Mouse (Mus musculus) kidney, adult 11 months (tissue): ENCODE results near the gene Cldn13.

Experiments used
- DNase-seq: peaks from one replicate; pipeline ENCODE4 v3.0.0; 2022

Cldn13 gene

GRCm38 (mm10) chr5:134888505-134888904 lies 26.8 kb downstream of the Cldn13 start:
- no peak for DNase-seq

- peak; percentile 77 for DNase-seq
These were observed 27.6 kb downstream of the Cldn13 start for GRCm38 (mm10) chr5:134887447-134888335.

DNA sequence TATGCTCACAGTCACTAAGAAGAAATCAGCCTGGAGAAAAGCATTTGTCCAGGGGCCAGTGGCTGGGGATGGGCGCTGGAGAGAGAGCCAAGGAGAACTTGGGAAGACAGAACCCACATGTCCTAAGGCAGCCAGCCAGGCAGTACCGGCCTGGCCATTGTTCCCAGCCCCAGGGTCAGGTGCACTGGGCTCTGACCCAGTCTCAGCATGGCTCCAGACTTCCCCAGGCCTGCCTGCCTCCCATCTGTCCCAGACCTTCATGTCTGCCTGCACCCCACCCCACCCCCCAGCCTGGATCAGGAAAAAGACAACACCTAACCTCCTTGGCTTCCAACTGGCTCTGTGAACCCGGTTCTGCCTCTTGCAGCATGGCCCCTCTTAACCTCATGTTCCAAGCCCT lies 32.2 kb downstream of the Cldn13 start:
- no peak for DNase-seq

DNA sequence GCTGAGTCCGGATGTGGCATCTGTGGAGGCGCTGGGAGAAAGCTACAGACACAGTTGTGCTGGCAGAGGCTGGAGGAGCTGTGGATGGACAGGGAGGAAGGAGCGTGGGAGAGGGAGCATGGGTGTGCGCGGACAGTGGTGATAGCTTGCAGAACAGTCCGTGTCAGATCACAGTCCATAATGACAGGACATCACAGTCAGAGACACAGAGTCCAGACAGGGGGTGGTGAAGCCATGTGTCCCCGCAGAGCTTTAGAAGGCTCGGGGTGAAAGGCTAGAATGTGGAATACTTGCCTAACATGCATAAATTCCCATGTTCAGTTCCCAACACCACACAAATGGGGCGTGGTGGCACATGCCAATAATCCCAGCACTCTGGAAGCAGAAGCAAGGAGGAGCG lies 38.5 kb downstream of the Cldn13 start:
- no peak for DNase-seq

GRCm38 (mm10) chr5:134875245-134875644 lies 40.1 kb downstream of the Cldn13 start:
- DNase-seq, result no peak

- no peak for DNase-seq
These were observed 41.1 kb downstream of the Cldn13 start for GRCm38 (mm10) chr5:134873956-134874879.

- DNase-seq, result no peak
These were observed 42.3 kb downstream of the Cldn13 start for GRCm38 (mm10) chr5:134873034-134873433.

DNA sequence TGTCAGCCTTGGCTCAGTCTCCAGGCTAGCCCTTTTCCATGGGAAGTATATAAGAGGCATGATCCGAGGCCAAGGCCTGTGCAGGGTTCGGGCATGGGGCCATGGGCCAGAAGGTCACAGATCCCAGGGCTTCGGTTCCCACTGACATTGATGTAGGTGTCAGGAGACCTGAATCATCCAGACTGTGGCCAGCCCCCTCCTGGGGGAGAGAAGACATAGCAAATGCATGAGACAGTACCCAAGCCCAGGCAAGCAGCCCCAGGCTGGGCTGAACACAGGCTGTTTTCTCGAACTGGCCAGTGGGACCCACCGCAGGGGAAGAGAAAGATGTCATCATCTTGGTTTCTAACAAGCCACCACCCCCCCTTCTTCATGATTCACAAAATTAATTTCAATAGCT lies 42.7 kb downstream of the Cldn13 start:
- DNase-seq, result no peak

- DNase-seq, result no peak
These were observed 46.8 kb downstream of the Cldn13 start for GRCm38 (mm10) chr5:134868506-134868905.

DNA sequence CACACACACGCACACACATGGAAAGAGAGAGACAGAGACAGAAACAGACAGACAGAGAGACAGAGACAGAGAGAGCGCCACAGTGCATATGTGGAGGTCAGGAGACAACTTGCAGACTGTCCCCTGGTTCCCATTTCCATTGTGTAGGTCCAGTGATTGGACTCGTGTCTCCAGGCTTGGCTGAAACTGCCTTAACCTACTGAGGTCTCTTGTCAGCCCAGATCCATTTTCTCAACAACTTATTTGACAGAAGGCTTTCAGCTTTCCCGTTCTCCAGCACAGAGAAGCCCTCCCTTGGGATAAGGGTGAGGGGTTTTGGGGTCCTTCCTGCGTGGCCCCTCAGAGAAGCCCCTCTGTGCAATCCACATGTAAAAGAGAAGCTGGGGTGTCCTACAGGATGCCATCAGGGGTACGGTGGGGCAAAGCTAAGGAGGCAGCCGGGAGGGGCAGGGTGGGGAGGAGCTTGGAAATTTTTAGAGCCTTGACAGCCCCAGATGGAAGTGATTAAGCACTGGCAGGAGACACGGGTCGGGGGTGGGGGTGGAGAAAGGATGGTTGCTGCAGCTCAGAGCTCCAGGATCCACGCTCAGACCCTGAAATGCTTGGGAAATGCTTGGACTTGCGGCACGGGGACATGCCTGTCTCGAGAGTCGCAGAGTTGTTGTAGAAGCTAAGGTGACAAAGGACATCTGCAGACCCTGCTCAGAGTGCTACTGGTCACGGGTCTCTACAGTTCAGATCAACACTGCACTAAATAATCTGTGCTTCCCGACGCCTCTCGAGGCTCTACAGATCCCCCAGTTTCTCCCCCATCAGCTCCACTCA lies 47.8 kb downstream of the Cldn13 start:
- DNase-seq, result no peak

DNA sequence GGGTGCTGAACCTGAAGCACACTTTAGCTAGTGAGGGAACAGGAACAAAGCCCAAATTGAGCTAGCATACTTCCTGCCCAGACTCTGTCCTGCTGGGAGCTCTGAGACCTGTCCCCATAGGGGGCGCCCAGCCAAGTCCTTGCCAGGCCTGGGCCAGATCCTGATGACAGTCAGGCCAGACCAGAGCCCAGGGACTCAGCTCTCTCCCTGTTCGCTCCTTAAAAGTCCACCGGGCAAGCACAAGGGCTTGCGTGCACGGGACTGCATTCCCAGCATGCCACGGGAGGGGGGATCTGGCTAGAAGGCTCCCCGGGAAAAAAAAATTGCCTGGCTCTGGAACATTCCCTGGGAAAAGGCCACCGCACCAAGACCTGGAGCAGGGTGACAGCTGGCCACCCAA lies 50.2 kb downstream of the Cldn13 start:
- DNase-seq, result peak; percentile 23
